Mouse (Mus musculus) ovary, postnatal 36 days (tissue): ENCODE measurements around the gene Efcab10.

Experiments used
- DNase-seq: peaks from one replicate; pipeline ENCODE4 v3.0.0; 2022; ENCODE audit warnings: low spot score, mixed read lengths

Gene Efcab10

DNA sequence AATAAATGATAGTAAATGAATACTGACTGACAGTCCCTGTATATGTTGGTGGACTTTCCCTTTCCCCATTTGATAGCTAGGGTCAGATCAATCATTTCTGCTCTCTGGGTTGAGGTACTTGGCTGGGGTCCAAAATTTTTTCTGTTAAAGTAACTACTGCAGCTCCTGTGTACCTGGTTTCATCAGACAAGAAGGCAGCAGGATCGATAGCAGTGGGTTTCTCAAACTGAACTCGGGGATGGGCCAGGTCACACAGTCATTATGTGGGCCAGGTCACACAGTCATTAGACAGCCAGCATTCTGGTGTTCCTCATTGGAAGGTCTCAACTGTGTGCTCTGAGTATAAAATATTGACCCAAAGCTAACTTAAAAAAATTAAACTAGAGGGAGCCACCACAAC lies 33.1 kb downstream of the Efcab10 start:
- no peak for DNase-seq

DNA sequence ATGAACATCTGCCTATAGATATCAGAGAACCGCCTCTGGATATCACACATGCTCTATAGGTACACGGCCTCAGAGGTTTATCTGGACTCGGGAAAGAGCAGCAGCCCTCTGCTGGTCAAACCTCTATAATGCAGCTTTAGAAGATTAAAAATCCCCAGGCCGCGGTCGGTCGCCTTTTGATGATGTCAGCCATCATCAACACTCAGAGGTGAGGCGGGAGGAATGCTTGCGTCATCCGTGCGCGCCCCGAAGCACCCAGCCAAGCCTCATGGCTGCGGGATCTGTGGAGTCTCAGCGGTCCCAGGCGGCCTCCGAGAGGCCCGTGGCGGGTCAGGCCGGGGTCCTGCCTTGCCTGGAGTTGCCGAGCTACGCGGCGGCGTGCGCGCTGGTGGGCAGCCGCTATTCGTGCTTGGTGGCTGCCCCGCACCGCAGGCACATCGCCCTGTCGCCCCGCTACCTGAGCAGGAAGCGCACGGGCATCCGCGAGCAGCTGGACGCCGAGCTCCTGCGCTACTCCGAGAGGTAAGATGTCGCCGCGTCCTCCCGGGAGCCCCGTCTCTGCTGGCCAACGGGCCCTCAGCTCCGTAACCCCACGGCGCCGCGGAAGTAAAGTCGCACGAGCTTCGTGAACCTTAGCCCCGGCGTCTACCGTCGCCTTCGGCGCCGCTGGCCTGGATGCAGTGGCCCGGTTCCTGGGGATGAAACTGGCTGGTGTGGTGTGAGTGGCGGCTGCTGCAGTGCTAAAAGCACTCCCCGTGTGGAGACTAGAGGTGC lies 34.9 kb downstream of the Efcab10 start, which contains the start of gene Twistnb:
TSS of gene Twistnb (plus strand) at position 249 of the 774 bp plus-strand sequence.
- peak; percentile 95 for DNase-seq

DNA sequence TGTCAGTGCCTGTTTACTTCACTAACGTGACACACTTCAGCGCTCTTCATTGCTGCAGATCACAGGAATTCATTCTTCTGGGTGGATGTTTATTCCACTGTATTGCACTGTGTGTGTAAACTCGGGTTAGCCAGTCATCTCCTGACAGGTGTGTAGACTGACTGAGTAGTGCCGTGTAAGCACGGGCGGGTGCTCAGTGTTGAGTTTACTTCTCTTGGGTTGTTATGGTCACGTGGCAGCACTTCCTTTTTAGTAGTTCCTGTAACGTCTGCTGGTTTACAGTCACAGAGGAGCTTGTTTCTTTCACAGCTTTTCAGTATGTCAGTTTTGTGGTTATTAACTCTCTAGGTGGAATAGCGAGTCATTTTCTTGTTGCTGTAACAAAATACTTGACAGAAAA lies 39.2 kb downstream of the Efcab10 start:
- no peak for DNase-seq

DNA sequence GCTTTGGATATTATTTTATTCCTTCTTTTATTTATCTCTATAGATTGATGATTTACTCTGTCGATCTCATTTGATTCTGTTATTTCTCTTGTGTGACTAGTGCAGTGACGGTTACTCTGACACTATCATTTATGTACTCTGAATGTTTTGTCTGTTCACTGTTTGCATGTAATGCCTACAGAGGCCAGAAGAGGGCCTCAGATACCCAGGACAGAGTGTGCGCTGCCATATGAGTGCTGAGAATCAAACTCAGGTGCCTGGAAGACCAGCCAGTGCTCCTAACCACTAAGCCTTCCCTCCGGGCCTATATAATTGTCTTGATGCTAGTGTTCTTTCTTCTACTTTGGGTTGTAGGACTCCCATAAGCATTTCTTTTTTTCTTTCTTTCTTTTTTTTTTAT lies 40.1 kb downstream of the Efcab10 start:
- DNase-seq, result no peak
